Mouse (Mus musculus) thymus, postnatal 14 days (tissue): ENCODE measurements at regions not wholly inside any gene's neighbourhood (a gene's known extent, or its start where the extent isn't known, plus 50 kb on each side); places are given as distances from the start of the nearest gene placed in this dataset.
A peak's percentile ranks its signal among the peaks of the same experiment; 100 is the strongest.

ENCODE experiments used
- DNase-seq: peaks from one replicate; pipeline ENCODE4 v3.0.0; 2021

GRCm38 (mm10) chr2:148558365-148558764 is 114.0 kb upstream of the Nxt1 start:
- no peak for DNase-seq

GRCm38 (mm10) chr2:148551207-148551606 is 107.8 kb upstream of the Cd93 start:
- no peak for DNase-seq

- DNase-seq: no peak
Measured at GRCm38 (mm10) chr2:148549618-148550017, 106.3 kb upstream of the Cd93 start.

GRCm38 (mm10) chr2:148542340-148542739 is 99.0 kb upstream of the Cd93 start:
- DNase-seq: no peak

- DNase-seq: no peak
Measured at GRCm38 (mm10) chr2:148537914-148538510, 94.6 kb upstream of the Cd93 start.

- DNase-seq: no peak
Measured at GRCm38 (mm10) chr2:148537251-148537650, 93.9 kb upstream of the Cd93 start.

GRCm38 (mm10) chr2:148536608-148537007 is 93.2 kb upstream of the Cd93 start:
- DNase-seq: no peak

- DNase-seq: peak; percentile 7
Measured at GRCm38 (mm10) chr2:148535562-148536180, 92.3 kb upstream of the Cd93 start.

- DNase-seq: no peak
Measured at GRCm38 (mm10) chr2:148532051-148532450, 88.7 kb upstream of the Cd93 start.

GRCm38 (mm10) chr2:148530546-148530945 is 87.2 kb upstream of the Cd93 start:
- no peak for DNase-seq

- no peak for DNase-seq
Measured at GRCm38 (mm10) chr2:148529900-148530299, 86.5 kb upstream of the Cd93 start.

- no peak for DNase-seq
Measured at GRCm38 (mm10) chr2:148527755-148528154, 84.4 kb upstream of the Cd93 start.

GRCm38 (mm10) chr2:148525496-148525895 is 82.1 kb upstream of the Cd93 start:
- DNase-seq: no peak

GRCm38 (mm10) chr2:148523401-148523800 is 80.0 kb upstream of the Cd93 start:
- no peak for DNase-seq

- no peak for DNase-seq
Measured at GRCm38 (mm10) chr2:148522936-148523335, 79.6 kb upstream of the Cd93 start.

- DNase-seq: no peak
Measured at GRCm38 (mm10) chr2:148521966-148522575, 78.7 kb upstream of the Cd93 start.

GRCm38 (mm10) chr2:148520291-148520690 is 76.9 kb upstream of the Cd93 start:
- no peak for DNase-seq

GRCm38 (mm10) chr2:148519689-148520290 is 76.4 kb upstream of the Cd93 start:
- DNase-seq: no peak

- no peak for DNase-seq
Measured at GRCm38 (mm10) chr2:148517906-148518305, 74.5 kb upstream of the Cd93 start.

GRCm38 (mm10) chr2:148510008-148510681 is 66.8 kb upstream of the Cd93 start:
- no peak for DNase-seq

GRCm38 (mm10) chr2:148509357-148509756 is 66.0 kb upstream of the Cd93 start:
- no peak for DNase-seq

GRCm38 (mm10) chr2:148507523-148507922 is 64.2 kb upstream of the Cd93 start:
- DNase-seq: no peak

GRCm38 (mm10) chr2:148506966-148507365 is 63.6 kb upstream of the Cd93 start:
- DNase-seq: no peak

GRCm38 (mm10) chr2:148505651-148506050 is 62.3 kb upstream of the Cd93 start:
- no peak for DNase-seq
